Mouse (Mus musculus): Measurements from ENCODE around the gene Olfr521. TPM values are rescaled to one million over a fixed set of nuclear protein-coding genes. Genes with fewer than 3 reads are reported as not detected.
"Not testable (repeated sequence)": the region's sequence is repeated elsewhere in the genome, so short reads cannot be mapped to it uniquely, and the experiment has no call there.

Olfr521 gene
- total RNA-seq, 2 experiments from 2014 or later = not detected

DNA sequence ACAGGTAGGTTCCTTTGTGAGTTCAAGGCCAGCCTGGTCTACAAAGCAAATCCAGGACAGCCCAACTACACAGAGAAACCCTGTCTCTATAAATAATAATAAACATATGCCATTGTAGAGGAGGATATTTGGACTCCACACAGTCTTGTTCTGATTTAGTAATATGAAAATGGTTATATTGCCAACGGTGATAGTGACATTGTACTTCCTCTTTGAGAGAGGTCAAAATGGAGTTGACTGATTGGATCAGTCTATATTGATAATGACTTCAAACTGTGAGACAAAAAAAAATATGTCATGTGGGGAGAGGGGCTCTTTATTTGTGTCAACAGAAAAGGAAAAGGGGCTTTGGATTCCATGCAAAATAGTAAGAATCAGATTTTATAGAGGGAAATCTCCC, 42.0 kb downstream of the Olfr521 start:
- DNase-seq (ENCODE audit: low spot score in 2 of 2) = no peak

DNA sequence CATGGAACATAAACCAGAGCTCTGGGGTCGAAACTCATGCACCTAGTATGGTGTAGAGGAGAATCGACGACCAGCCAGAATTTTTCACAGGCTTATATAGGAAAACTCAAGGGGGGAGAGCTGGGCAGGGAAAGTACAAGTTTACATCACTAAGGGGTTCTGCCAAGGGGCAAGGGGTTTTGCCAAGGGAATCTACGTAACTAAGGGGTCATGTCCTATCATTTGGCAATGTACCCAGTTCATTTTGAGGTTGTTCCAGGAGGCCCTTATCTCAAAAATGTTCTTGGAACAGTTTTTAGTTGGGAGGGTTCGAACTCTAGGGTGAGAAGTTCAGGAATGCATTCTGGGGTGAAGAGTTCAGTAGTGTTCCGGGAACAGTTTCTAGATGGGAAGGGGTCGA, 43.7 kb downstream of the Olfr521 start:
- DNase-seq (ENCODE audit: low spot score in 2 of 2) = not testable (repeated sequence)

- DNase-seq (ENCODE audit: low spot score in 2 of 2) = no peak
Observed at GRCm38 (mm10) chr7:99810814-99811213, 47.5 kb downstream of the Olfr521 start.

- no peak for DNase-seq (ENCODE audit: low spot score in 2 of 2)
Observed at GRCm38 (mm10) chr7:99811661-99812060, 48.4 kb downstream of the Olfr521 start.

GRCm38 (mm10) chr7:99813394-99813793, 50.1 kb downstream of the Olfr521 start:
- no peak for DNase-seq (ENCODE audit: low spot score in 2 of 2)

GRCm38 (mm10) chr7:99818181-99818725, 54.9 kb downstream of the Olfr521 start:
- DNase-seq (ENCODE audit: low spot score in 2 of 2) = not testable (repeated sequence)

Other genes with a start within 250 kb of the Olfr521 start
- 100 to 1,000 TPM; 137 to 143 TPM for gene Arrb1, start 228.0 kb upstream of the Olfr521 start, total RNA-seq (2021)
- 1 to 10 TPM; 4.7 to 5.2 TPM for gene Tpbgl, start 136.4 kb upstream of the Olfr521 start, total RNA-seq (2021)
- gene Slco2b1, start 52.2 kb upstream of the Olfr521 start, total RNA-seq (2021) = 10 to 100 TPM; 17.6 to 18.0 TPM
- gene Olfr520, start 33.2 kb upstream of the Olfr521 start, total RNA-seq (2021) = not detected
- gene Neu3, start 64.9 kb downstream of the Olfr521 start, total RNA-seq (2021) = 1 to 10 TPM; 3.2 to 4.1 TPM
- gene Xrra1, start 95.6 kb downstream of the Olfr521 start, total RNA-seq (2021) = 1 to 10 TPM in 1 of 2 experiments, under 1 TPM in 1; 0.88 to 1.3 TPM
- gene Spcs2, start 100.0 kb downstream of the Olfr521 start, total RNA-seq (2021) = 10 to 100 TPM; 86.8 to 97.0 TPM
- 10 to 100 TPM; 20.9 to 22.6 TPM for gene Rnf169, start 216.9 kb downstream of the Olfr521 start, total RNA-seq (2021)
- under 1 TPM in 1 of 2 experiments, not detected in 1; 0.29 TPM for gene Chrdl2, start 242.7 kb downstream of the Olfr521 start, total RNA-seq (2021)

Data from layer of hippocampus, postnatal 14 days (tissue).